Mouse (Mus musculus): Measurements from ENCODE around the gene Fancd2.
A peak's percentile ranks its signal among the peaks of the same experiment; 100 is the strongest.

Fancd2 gene

GRCm38 (mm10) chr6:113523420-113523819, 8.1 kb upstream of the Fancd2 start:
- DNase-seq, result no peak

GRCm38 (mm10) chr6:113531840-113532404, 440 bp downstream of the Fancd2 start:
- DNase-seq, result peak; percentile 14

- no peak for DNase-seq
Measured at GRCm38 (mm10) chr6:113534886-113535285, 3.4 kb downstream of the Fancd2 start.

GRCm38 (mm10) chr6:113541610-113542009, 10.1 kb downstream of the Fancd2 start:
- DNase-seq, result no peak

- no peak for DNase-seq
Measured at GRCm38 (mm10) chr6:113543906-113544481, 12.5 kb downstream of the Fancd2 start.

GRCm38 (mm10) chr6:113559736-113560135, 28.3 kb downstream of the Fancd2 start:
- no peak for DNase-seq

GRCm38 (mm10) chr6:113564557-113564956, 33.1 kb downstream of the Fancd2 start:
- DNase-seq, result no peak

- DNase-seq, result no peak
Measured at GRCm38 (mm10) chr6:113576044-113576443, 44.6 kb downstream of the Fancd2 start.

GRCm38 (mm10) chr6:113579306-113579705, 47.8 kb downstream of the Fancd2 start:
- no peak for DNase-seq

GRCm38 (mm10) chr6:113583023-113583422, 51.5 kb downstream of the Fancd2 start:
- DNase-seq, result no peak

- DNase-seq, result no peak
Measured at GRCm38 (mm10) chr6:113585065-113585464, 53.6 kb downstream of the Fancd2 start.

- DNase-seq, result no peak
Measured at GRCm38 (mm10) chr6:113586466-113587183, 55.1 kb downstream of the Fancd2 start.

GRCm38 (mm10) chr6:113592637-113593036, 61.2 kb downstream of the Fancd2 start:
- no peak for DNase-seq

GRCm38 (mm10) chr6:113597945-113598344, 66.5 kb downstream of the Fancd2 start:
- DNase-seq, result no peak

- DNase-seq, result no peak
Measured at GRCm38 (mm10) chr6:113599833-113600232, 68.4 kb downstream of the Fancd2 start.

GRCm38 (mm10) chr6:113600543-113601139, 69.2 kb downstream of the Fancd2 start, which contains the start of gene Fancd2os:
Gene Fancd2os, minus strand, starts transcription at chr6:113600715.
- DNase-seq, result peak; percentile 42

- no peak for DNase-seq
Measured at GRCm38 (mm10) chr6:113602821-113603220, 71.3 kb downstream of the Fancd2 start.

- peak; percentile 31 for DNase-seq
Measured at GRCm38 (mm10) chr6:113603993-113604392, 72.5 kb downstream of the Fancd2 start.

GRCm38 (mm10) chr6:113604432-113605223, 73.1 kb downstream of the Fancd2 start, which contains the start of gene Brk1:
Gene Brk1, plus strand, starts transcription at chr6:113604772.
- DNase-seq, result peak; percentile 92

GRCm38 (mm10) chr6:113605224-113605545, 73.7 kb downstream of the Fancd2 start:
- DNase-seq, result no peak

GRCm38 (mm10) chr6:113608871-113609270, 77.4 kb downstream of the Fancd2 start:
- DNase-seq, result no peak

- DNase-seq, result no peak
Measured at GRCm38 (mm10) chr6:113609293-113609692, 77.8 kb downstream of the Fancd2 start.
